ENCODE assay signal across 8 mouse cellular contexts in genomic region chr7:127091114-127091896, GRCm38 (mm10). TPM values are rescaled to one million over a fixed set of nuclear protein-coding genes. Genes with fewer than 3 reads are reported as not detected.
DNase-seq lines count a peak whose midpoint lies in the region; ATAC-seq lines count a peak whose summit lies in the region.

Gene AI467606 (plus strand): TSS chr7:127091359.

- no peaks in the 10 kb centered on the region for H3K36me3 ChIP-seq in midbrain, embryonic 13.5 days
- no peaks in the 10 kb centered on the region for H3K36me3 ChIP-seq in midbrain, embryonic 15.5 days (replicated peaks)
- H3K36me3 ChIP-seq in neural tube, embryonic 15.5 days = no peaks in the 10 kb centered on the region

- 0 out of 2 replicates have a peak within 1 kb of the TSS, but pooled peaks have one; percentile 10 for H3K9ac ChIP-seq in midbrain, embryonic 13.5 days (replicated peaks)
- no peak within 1 kb of the TSS for H3K9ac ChIP-seq in midbrain, embryonic 15.5 days
- no peak within 1 kb of the TSS for H3K9ac ChIP-seq in neural tube, embryonic 15.5 days (replicated peaks)

- no peaks in the 10 kb centered on the region for H3K27me3 ChIP-seq in midbrain, embryonic 13.5 days
- H3K27me3 ChIP-seq in midbrain, embryonic 15.5 days (replicated peaks) = no peaks in the 10 kb centered on the region
- no peaks in the 10 kb centered on the region for H3K27me3 ChIP-seq in neural tube, embryonic 15.5 days (replicated peaks)

- ATAC-seq in midbrain, embryonic 13.5 days = no peak
- ATAC-seq in midbrain, embryonic 15.5 days (replicated peaks) = no peak
- no peak for ATAC-seq in neural tube, embryonic 15.5 days (ENCODE audit: low FRiP score)

- no peak within 1 kb of the TSS for H3K4me2 ChIP-seq in midbrain, embryonic 13.5 days (replicated peaks)
- H3K4me2 ChIP-seq in midbrain, embryonic 15.5 days = no peak within 1 kb of the TSS
- peak within 1 kb of the TSS; percentile 19; the same call in 1 of the 2 replicates for H3K4me2 ChIP-seq in neural tube, embryonic 15.5 days

- no peak within 1 kb of the TSS for H3K4me3 ChIP-seq in midbrain, embryonic 13.5 days (replicated peaks)
- H3K4me3 ChIP-seq in midbrain, embryonic 15.5 days = no peak within 1 kb of the TSS
- no peak within 1 kb of the TSS for H3K4me3 ChIP-seq in neural tube, embryonic 15.5 days (replicated peaks)

- DNase-seq in c-Kit-positive CD71-negative TER-119-negative erythroid progenitor cells, embryonic 14.5 days (ENCODE audit: low read depth) = peak; percentile 94
- DNase-seq in heart, postnatal 25 days (ENCODE audit: low spot score) = peak; percentile 60
- peak; percentile 86 for DNase-seq in liver
- no peak for DNase-seq in right cerebral cortex, postnatal 4 days
- no peak for DNase-seq in retina, postnatal 1 day

- no peaks in the 10 kb centered on the region for H3K9me3 ChIP-seq in midbrain, embryonic 13.5 days
- no peaks in the 10 kb centered on the region for H3K9me3 ChIP-seq in midbrain, embryonic 15.5 days
- no peaks in the 10 kb centered on the region for H3K9me3 ChIP-seq in neural tube, embryonic 15.5 days (replicated peaks)

- no peak within 1 kb of the TSS for H3K27ac ChIP-seq in midbrain, embryonic 13.5 days
- H3K27ac ChIP-seq in midbrain, embryonic 15.5 days = no peak within 1 kb of the TSS
- no peak within 1 kb of the TSS for H3K27ac ChIP-seq in neural tube, embryonic 15.5 days (replicated peaks)

- 77% methylated on average over 16 of the region's 16 CpGs for WGBS in midbrain, embryonic 13.5 days
- 72% methylated on average over 16 of the region's 16 CpGs for WGBS in midbrain, embryonic 15.5 days
- 79% methylated on average over 16 of the region's 16 CpGs for WGBS in neural tube, embryonic 15.5 days

- peaks cover 9% of the 10 kb centered on the region for H3K4me1 ChIP-seq in midbrain, embryonic 13.5 days (replicated peaks)
- 0 out of 2 replicates have a peak, but pooled peaks cover 6% of the 10 kb centered on the region for H3K4me1 ChIP-seq in midbrain, embryonic 15.5 days
- H3K4me1 ChIP-seq in neural tube, embryonic 15.5 days = peaks cover 5% of the 10 kb centered on the region; the same call in 1 of the 2 replicates

- intact Hi-C loops in heart, postnatal 25 days (cut with DNase I) = no loop called here

RNA-seq across cellular contexts. Expression of gene AI467606, which starts in this region (rescaled TPM):
- polyA plus RNA-seq in midbrain, embryonic 13.5 days (2015; fragmentation: Nextera tagmentation; extraction: Ambion mirVana) = 0.90 and 1.5 TPM in 2 replicates
- 1.9 and 2.3 TPM in 2 replicates for polyA plus RNA-seq in midbrain, embryonic 15.5 days (2015; fragmentation: Nextera tagmentation; extraction: Ambion mirVana)
- total RNA-seq in heart, postnatal 25 days (2021) = 1 to 10 TPM; 1.4 to 1.7 TPM
- 2.4 and 8.6 TPM in 2 replicates for polyA plus RNA-seq in neural tube, embryonic 15.5 days (2015; fragmentation: Nextera tagmentation; extraction: Ambion mirVana)

Comparison
In these comparisons a context has a peak if more than half of its experiments do, and no peak if none do; other contexts are left out.
1. DNase-seq: peak in c-Kit-positive CD71-negative TER-119-negative erythroid progenitor cells, embryonic 14.5 days (single experiment), heart, postnatal 25 days (single experiment) and liver (single experiment); none in right cerebral cortex, postnatal 4 days (single experiment) and retina, postnatal 1 day (single experiment).